Mouse (Mus musculus): ENCODE results near the gene Fig4. TPM values are rescaled to one million over a fixed set of nuclear protein-coding genes. Genes with fewer than 3 reads are reported as not detected.

The Fig4 gene
- total RNA-seq, 2 experiments from 2014 or later = 7.3 to 7.6 TPM

GRCm38 (mm10) chr10:41146141-41146540 is 156.9 kb downstream of the Fig4 start:
- DNase-seq (ENCODE audit: low spot score) = no peak

Other genes with a start within 250 kb of the Fig4 start
- not detected for gene Gpr6, start 231.0 kb downstream of the Fig4 start, total RNA-seq (2021)
- not detected for gene Ak9, start 720 bp upstream of the Fig4 start, total RNA-seq (2021)
- 1 to 10 TPM; 4.6 to 5.0 TPM for gene Zbtb24, start 147.1 kb upstream of the Fig4 start, total RNA-seq (2021)
- 1 to 10 TPM; 4.0 to 7.8 TPM for gene Mical1, start 173.1 kb upstream of the Fig4 start, total RNA-seq (2021)
- gene Smpd2, start 187.1 kb upstream of the Fig4 start, total RNA-seq (2021) = 1 to 10 TPM; 9.2 to 9.9 TPM
- gene Ppil6, start 187.2 kb upstream of the Fig4 start, total RNA-seq (2021) = not detected
- 100 to 1,000 TPM; 145 to 153 TPM for gene Cd164, start 216.2 kb upstream of the Fig4 start, total RNA-seq (2021)